Mouse (Mus musculus) erythroblast, embryonic 14.5 days (primary cell): ENCODE results near the gene Zic1. TPM values are rescaled to one million over a fixed set of nuclear protein-coding genes. Genes with fewer than 3 reads are reported as not detected.

ENCODE experiments used
- H3K27me3 ChIP-seq: 2 replicates; pipeline ENCODE4 v1.6.1; 2012; ENCODE audit warnings: inconsistent platforms; ENCODE audit not compliant: control insufficient read depth
- H3K36me3 ChIP-seq: 2 replicates; pipeline ENCODE4 v1.6.1; 2012; ENCODE audit warnings: mild to moderate bottlenecking, inconsistent platforms; ENCODE audit not compliant: control insufficient read depth
- H3K4me1 ChIP-seq: 2 replicates; pipeline ENCODE4 v1.6.1; 2012; ENCODE audit warnings: inconsistent platforms; ENCODE audit not compliant: control insufficient read depth
- H3K4me3 ChIP-seq: replicated peaks from 2 replicates; pipeline ENCODE3; 2012; ENCODE audit warnings: moderate library complexity, mild to moderate bottlenecking, inconsistent platforms
- H3K9me3 ChIP-seq: 2 replicates; pipeline ENCODE4 v1.6.1; 2012; ENCODE audit warnings: low read length, inconsistent platforms, mixed read lengths; ENCODE audit not compliant: control insufficient read depth
- GATA1 ChIP-seq: IDR thresholded peaks from 2 replicates; pipeline ENCODE4 v1.6.1; 2012; ENCODE audit warnings: low read length, inconsistent platforms, mixed read lengths
- TAL1 ChIP-seq: IDR thresholded peaks from 3 replicates; pipeline ENCODE4 v1.6.1; 2012; ENCODE audit warnings: low read length, inconsistent platforms, mixed read lengths
- polyA plus RNA-seq: library from polyadenylated mRNA; stranded (reverse); fragments of >175 nt; gene quantifications from 2 replicates; pipeline ENCODE4 v1.2.3, GENCODE M21; 2012

Zic1 gene
- 0.01 TPM in 1 of 2 replicates, not detected in the other for polyA plus RNA-seq

GRCm38 (mm10) chr9:91365664-91366063, at the start of gene Zic1:
Gene Zic1 (minus strand): TSS chr9:91365810.
- peaks cover 99% of the 10 kb centered on the region for H3K27me3 ChIP-seq
- H3K9me3 ChIP-seq = peaks cover 5% of the 10 kb centered on the region; the same call in 1 of the 2 replicates
- no peaks in the 10 kb centered on the region for H3K4me1 ChIP-seq
- H3K36me3 ChIP-seq = no peaks in the 10 kb centered on the region
- no peak for TF ChIP-seq GATA1
- TF ChIP-seq TAL1 = no peak
- no peak within 1 kb of the TSS for H3K4me3 ChIP-seq

- Histone ChIP-seq H3K27me3 (peaks cover 14% of the 10 kb centered on the region), H3K36me3 (no peaks in the 10 kb centered on the region), H3K4me3 (no peak overlapping the region), H3K9me3 (no peaks in the 10 kb centered on the region), H3K4me1 (no peaks in the 10 kb centered on the region)
- TF ChIP-seq TAL1 (no peak), GATA1 (no peak)
These were observed 48.5 kb upstream of the Zic1 start for GRCm38 (mm10) chr9:91414007-91414661.

GRCm38 (mm10) chr9:91409771-91410170, 44.2 kb upstream of the Zic1 start:
- H3K4me1 ChIP-seq = no peaks in the 10 kb centered on the region
- no peak overlapping the region for H3K4me3 ChIP-seq
- no peaks in the 10 kb centered on the region for H3K36me3 ChIP-seq
- H3K27me3 ChIP-seq = peaks cover 38% of the 10 kb centered on the region
- no peak for TF ChIP-seq GATA1
- TF ChIP-seq TAL1 = no peak
- H3K9me3 ChIP-seq = no peaks in the 10 kb centered on the region

GRCm38 (mm10) chr9:91406258-91406763, 40.7 kb upstream of the Zic1 start:
- H3K9me3 ChIP-seq = no peaks in the 10 kb centered on the region
- no peaks in the 10 kb centered on the region for H3K4me1 ChIP-seq
- H3K36me3 ChIP-seq = no peaks in the 10 kb centered on the region
- H3K27me3 ChIP-seq = peaks cover 68% of the 10 kb centered on the region
- H3K4me3 ChIP-seq = no peak overlapping the region
- TF ChIP-seq GATA1 (no peak), TAL1 (no peak)

- TF ChIP-seq GATA1 = no peak
- Histone ChIP-seq H3K27me3 (peaks cover 74% of the 10 kb centered on the region), H3K4me3 (no peak overlapping the region), H3K36me3 (no peaks in the 10 kb centered on the region), H3K9me3 (no peaks in the 10 kb centered on the region), H3K4me1 (no peaks in the 10 kb centered on the region)
These were observed 40.2 kb upstream of the Zic1 start for GRCm38 (mm10) chr9:91405753-91406178.

- Histone ChIP-seq H3K27me3 (peaks cover 77% of the 10 kb centered on the region), H3K9me3 (no peaks in the 10 kb centered on the region), H3K4me3 (no peak overlapping the region), H3K36me3 (no peaks in the 10 kb centered on the region), H3K4me1 (no peaks in the 10 kb centered on the region)
- no peak for TF ChIP-seq TAL1
- TF ChIP-seq GATA1 = no peak
These were observed 39.5 kb upstream of the Zic1 start for GRCm38 (mm10) chr9:91404905-91405752.

GRCm38 (mm10) chr9:91404229-91404628, 38.6 kb upstream of the Zic1 start:
- no peaks in the 10 kb centered on the region for H3K4me1 ChIP-seq
- TF ChIP-seq GATA1 (no peak), TAL1 (no peak)
- H3K36me3 ChIP-seq = no peaks in the 10 kb centered on the region
- peaks cover 78% of the 10 kb centered on the region for H3K27me3 ChIP-seq
- no peaks in the 10 kb centered on the region for H3K9me3 ChIP-seq
- no peak overlapping the region for H3K4me3 ChIP-seq

- Histone ChIP-seq H3K4me3 (no peak overlapping the region), H3K27me3 (peaks cover 80% of the 10 kb centered on the region), H3K4me1 (no peaks in the 10 kb centered on the region), H3K9me3 (no peaks in the 10 kb centered on the region), H3K36me3 (no peaks in the 10 kb centered on the region)
- TF ChIP-seq GATA1 (no peak), TAL1 (no peak)
These were observed 35.9 kb upstream of the Zic1 start for GRCm38 (mm10) chr9:91401471-91401870.

- peaks cover 78% of the 10 kb centered on the region for H3K27me3 ChIP-seq
These were observed 35.0 kb upstream of the Zic1 start for GRCm38 (mm10) chr9:91400482-91401093.

More at GRCm38 (mm10) chr9:91400482-91401093, 35.0 kb upstream of the Zic1 start:
- TF ChIP-seq GATA1 (no peak), TAL1 (no peak)
- Histone ChIP-seq H3K4me1 (no peaks in the 10 kb centered on the region), H3K9me3 (no peaks in the 10 kb centered on the region), H3K36me3 (no peaks in the 10 kb centered on the region), H3K4me3 (no peak overlapping the region)
